Mouse (Mus musculus): Measurements from ENCODE around the gene Acvrl1.

DNA sequence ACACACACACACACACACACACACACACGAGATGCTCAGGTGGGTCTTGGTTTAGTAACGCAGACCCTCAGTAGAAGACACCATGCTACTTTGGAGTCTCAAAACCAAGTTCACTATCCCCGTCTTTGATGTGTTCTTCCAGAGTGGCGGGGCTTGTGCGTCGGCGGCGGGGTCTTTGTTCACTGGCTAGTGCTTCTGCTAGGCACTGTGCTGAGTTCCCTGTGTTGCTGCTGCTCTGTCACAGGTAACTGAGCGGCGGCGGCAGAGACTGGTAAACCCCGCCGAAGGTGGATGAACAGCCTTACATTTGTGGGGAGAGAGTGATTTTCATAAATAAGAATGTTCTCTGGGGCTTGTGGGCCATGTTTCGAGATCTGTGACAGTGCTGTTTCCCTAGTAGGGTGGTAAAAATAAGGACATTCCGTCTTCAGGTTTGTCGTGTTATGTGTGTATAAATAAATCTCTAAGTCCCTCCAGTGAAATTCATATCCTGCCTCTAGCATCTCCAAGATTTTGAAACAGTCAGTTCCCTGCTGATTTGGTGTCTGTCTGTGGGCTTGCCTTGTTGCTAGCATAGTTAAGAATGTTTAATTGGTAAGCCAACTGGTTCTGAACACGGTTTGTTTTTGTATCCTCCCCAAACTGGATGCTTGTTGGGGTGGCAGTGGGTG lies 47.4 kb downstream of the Acvrl1 start:
- TF ChIP-seq CTCF (IDR thresholded peaks at IDR 0.05; ENCODE audit: control insufficient read depth, insufficient read depth, insufficient replicate concordance, low read depth, low read length), result no peak
- TF ChIP-seq POLR2A (IDR thresholded peaks at IDR 0.05; ENCODE audit: control insufficient read depth, low read depth, low read length), result no peak

All from testis, adult 2 months (tissue).